Mouse (Mus musculus): ENCODE measurements around the gene Rnf213. TPM values are rescaled to one million over a fixed set of nuclear protein-coding genes. Genes with fewer than 3 reads are reported as not detected.

Gene Rnf213
- polyA plus RNA-seq (2015; fragmentation: Nextera tagmentation; extraction: Ambion mirVana), result 3.0 and 3.3 TPM in 2 replicates

DNA sequence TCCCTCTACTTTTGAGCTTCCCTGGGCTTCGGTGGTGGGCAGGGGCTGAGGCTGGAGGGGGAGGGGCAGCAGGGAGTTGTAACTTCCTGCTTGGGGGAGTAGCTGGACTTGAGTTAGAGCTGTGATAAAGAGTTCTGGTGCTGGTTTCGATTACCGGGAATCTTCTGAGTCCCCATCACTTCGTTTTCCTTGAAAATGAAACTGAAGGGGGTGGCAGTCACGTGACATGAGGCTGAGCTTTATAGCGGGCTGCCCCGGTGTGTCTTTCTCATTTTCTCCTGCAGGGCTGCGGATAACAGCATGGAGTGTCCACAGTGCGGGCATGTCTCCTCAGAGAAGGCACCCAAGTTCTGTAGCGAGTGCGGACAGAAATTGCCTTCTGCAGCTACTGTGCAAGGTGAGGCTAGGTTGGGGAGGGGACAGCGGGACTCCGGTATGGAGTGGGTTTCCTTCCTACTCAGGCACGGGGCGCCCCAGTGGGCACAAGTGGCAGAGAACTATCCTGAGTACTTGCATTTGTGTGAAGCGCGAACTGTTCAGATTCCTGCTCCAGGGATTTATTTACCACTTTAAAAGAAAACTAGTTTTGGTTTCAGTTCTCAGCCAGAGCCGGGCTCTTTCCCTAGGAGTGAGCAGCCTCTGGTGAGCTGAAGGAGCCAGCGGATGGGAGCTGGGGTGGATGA lies at the start of gene Rnf213:
Rnf213 (plus strand) TSS at position 301 of the 683 bp plus-strand sequence.

GRCm38 (mm10) chr11:119355443-119356385 lies 37.2 kb upstream of the Rnf213 start, which contains the start of the genes Sgsh and Slc26a11:
TSS of gene Sgsh (minus strand) at chr11:119355536.
TSS of gene Slc26a11 (plus strand) at chr11:119355557.

DNA sequence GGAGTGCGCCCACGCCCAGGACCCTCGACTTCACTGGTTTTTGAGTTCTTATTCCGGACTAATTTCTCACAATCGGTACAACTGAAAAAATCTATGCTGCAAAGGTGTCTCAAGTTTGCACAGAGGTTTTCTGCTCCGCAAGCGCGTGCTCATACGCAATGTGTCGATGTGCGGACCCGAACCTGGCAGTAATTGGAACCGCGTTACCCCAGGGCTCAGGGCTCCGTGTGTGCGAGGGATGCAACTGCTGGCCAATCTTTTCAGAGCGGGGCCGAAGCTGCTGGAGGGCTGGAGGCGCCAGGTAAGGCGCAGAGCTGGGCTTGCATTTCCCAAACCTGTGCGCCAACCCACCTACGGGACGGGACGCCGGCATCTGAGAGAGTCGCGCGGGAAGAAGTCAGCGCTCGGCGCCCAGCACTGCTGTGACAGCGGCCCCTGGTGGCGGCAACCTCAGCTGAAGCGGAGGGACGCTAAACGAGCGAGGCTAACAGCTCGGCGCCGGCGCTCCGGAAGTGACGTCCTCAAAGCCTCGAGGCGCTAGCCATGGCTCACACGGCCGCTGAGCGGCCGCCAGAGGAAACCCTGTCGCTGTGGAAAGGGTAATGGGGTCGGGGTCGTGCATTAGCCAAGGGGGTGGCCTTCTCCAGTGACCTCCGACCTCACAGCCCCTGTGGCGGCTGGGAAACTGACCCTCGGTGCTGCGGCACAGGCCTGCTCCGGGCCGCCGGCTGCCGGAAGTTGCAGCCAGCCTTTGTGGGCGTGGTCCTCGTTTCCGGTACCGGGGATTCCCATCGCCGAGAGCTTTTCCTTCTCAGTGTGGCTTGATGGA lies 98.2 kb downstream of the Rnf213 start, which contains the start of gene Endov:
Endov (plus strand) TSS at position 487 of the 829 bp plus-strand sequence.

MicroRNA genes within 50 kb of the gene (microRNA counts, 519-probe panel; counts per million panel counts)
- 296 counts per million, percentile 58 among the panel's probes with 10 or more counts for microRNA mmu-miR-1932

Small RNA genes lying within 50 kb of the gene (microRNA-seq; reads per million reads assigned to microRNA genes)
- gene Mir1932, result 0 reads per million in 2 experiments

Other genes with a start within 250 kb of the Rnf213 start
- gene Tbc1d16, start 164.6 kb upstream of the Rnf213 start, polyA plus RNA-seq (2015; fragmentation: Nextera tagmentation; extraction: Ambion mirVana), result 4.0 and 4.3 TPM in 2 replicates
- gene Ccdc40, start 164.5 kb upstream of the Rnf213 start, polyA plus RNA-seq (2015; fragmentation: Nextera tagmentation; extraction: Ambion mirVana), result 0.37 and 0.67 TPM in 2 replicates
- gene Gaa, start 125.2 kb upstream of the Rnf213 start, polyA plus RNA-seq (2015; fragmentation: Nextera tagmentation; extraction: Ambion mirVana), result 55.5 and 60.7 TPM in 2 replicates
- gene Eif4a3, start 93.0 kb upstream of the Rnf213 start, polyA plus RNA-seq (2015; fragmentation: Nextera tagmentation; extraction: Ambion mirVana), result 152 and 165 TPM in 2 replicates
- gene Card14, start 85.3 kb upstream of the Rnf213 start, polyA plus RNA-seq (2015; fragmentation: Nextera tagmentation; extraction: Ambion mirVana), result 0.18 and 0.19 TPM in 2 replicates
- gene Sgsh, start 37.6 kb upstream of the Rnf213 start, polyA plus RNA-seq (2015; fragmentation: Nextera tagmentation; extraction: Ambion mirVana), result 3.3 and 4.2 TPM in 2 replicates
- 3.5 and 3.8 TPM in 2 replicates for gene Slc26a11, start 37.5 kb upstream of the Rnf213 start, polyA plus RNA-seq (2015; fragmentation: Nextera tagmentation; extraction: Ambion mirVana)
- 7.4 and 8.1 TPM in 2 replicates for gene Endov, start 98.2 kb downstream of the Rnf213 start, polyA plus RNA-seq (2015; fragmentation: Nextera tagmentation; extraction: Ambion mirVana)
- gene Nptx1, start 154.7 kb downstream of the Rnf213 start, polyA plus RNA-seq (2015; fragmentation: Nextera tagmentation; extraction: Ambion mirVana), result 0.13 and 0.24 TPM in 2 replicates
- 6.1 and 6.2 TPM in 2 replicates for gene Rptor, start 209.8 kb downstream of the Rnf213 start, polyA plus RNA-seq (2015; fragmentation: Nextera tagmentation; extraction: Ambion mirVana)